Mouse (Mus musculus) midbrain, embryonic 14.5 days (tissue): ENCODE results near the gene Gm5169. TPM values are rescaled to one million over a fixed set of nuclear protein-coding genes. Genes with fewer than 3 reads are reported as not detected.
"Not testable (repeated sequence)": the region's sequence is repeated elsewhere in the genome, so short reads cannot be mapped to it uniquely, and the experiment has no call there.

Experiments used
- ATAC-seq: fragments of 200-750 bp; cut with Nextera tagmentation; 2 replicates; pipeline ENCODE4 v1.8.0; 2017; ENCODE audit warnings: moderate number of reproducible peaks, moderate library complexity; ENCODE audit not compliant: low FRiP score, low TSS enrichment
- DNase-seq: peaks from one replicate; pipeline ENCODE4 v3.0.0-alpha.2; 2015
- H3K27ac ChIP-seq: fragments of 300-500 bp; sonication (generic); replicated peaks from 2 replicates; pipeline ENCODE4 v1.5.1; 2014; ENCODE audit warnings: mild to moderate bottlenecking, low read depth, low read length, moderate library complexity
- H3K27me3 ChIP-seq: fragments of 300-500 bp; sonication (generic); 2 replicates; pipeline ENCODE4 v1.6.1; 2014; ENCODE audit warnings: low read length, control low read depth, mixed read lengths; ENCODE audit not compliant: control insufficient read depth, insufficient read depth
- H3K36me3 ChIP-seq: fragments of 300-500 bp; sonication (generic); 2 replicates; pipeline ENCODE4 v1.6.1; 2014; ENCODE audit warnings: low read length, control low read depth; ENCODE audit not compliant: control insufficient read depth, insufficient read depth
- H3K4me1 ChIP-seq: fragments of 300-500 bp; sonication (generic); 2 replicates; pipeline ENCODE4 v1.6.1; 2014; ENCODE audit warnings: mild to moderate bottlenecking, antibody characterized with exemption, low read length, control low read depth; ENCODE audit not compliant: control insufficient read depth, insufficient read depth
- H3K4me2 ChIP-seq: fragments of 300-500 bp; sonication (generic); 2 replicates; pipeline ENCODE4 v1.6.1; 2014; ENCODE audit warnings: mild to moderate bottlenecking, low read length, moderate library complexity
- H3K4me3 ChIP-seq: fragments of 300-500 bp; sonication (generic); replicated peaks from 2 replicates; pipeline ENCODE4 v1.5.1; 2014; ENCODE audit warnings: low read depth, low read length
- H3K9ac ChIP-seq: fragments of 300-500 bp; sonication (generic); replicated peaks from 2 replicates; pipeline ENCODE4 v1.6.1; 2014; ENCODE audit warnings: mild to moderate bottlenecking, low read length, moderate library complexity
- H3K9me3 ChIP-seq: fragments of 300-500 bp; sonication (generic); 2 replicates; pipeline ENCODE4 v1.6.1; 2016; ENCODE audit warnings: low read length, control low read depth, mixed read lengths; ENCODE audit not compliant: control insufficient read depth
- WGBS: fragments of 180-500 bp; shearing (Covaris S2); extraction: QIAGEN DNeasy Blood & Tissue Kit; methylation state at CpG from one replicate; pipeline ENCODE4 v1.1.7; 2014; 5-methylcytosine and 5-hydroxymethylcytosine counted together
- polyA plus RNA-seq: library from polyadenylated mRNA; unstranded; fragments of >200 nt; fragmentation: Nextera tagmentation; extraction: Ambion mirVana; gene quantifications from 2 replicates; pipeline ENCODE4 v1.2.1, GENCODE M21; 2014

Gene Gm5169
- polyA plus RNA-seq: not detected in 2 replicates

GRCm38 (mm10) chrX:25301355-25301754, at the start of gene Gm5169:
Gm5169 (minus strand) TSS chrX:25301455.
- not testable (repeated sequence) for ATAC-seq, H3K9ac ChIP-seq, H3K4me3 ChIP-seq, DNase-seq, H3K36me3 ChIP-seq, H3K27ac ChIP-seq, H3K4me1 ChIP-seq, H3K4me2 ChIP-seq, H3K9me3 ChIP-seq, H3K27me3 ChIP-seq
- WGBS: 100% methylated on average over 1 of the region's 6 CpGs

- not testable (repeated sequence) for H3K27ac ChIP-seq, H3K4me3 ChIP-seq, H3K4me2 ChIP-seq, H3K36me3 ChIP-seq, H3K4me1 ChIP-seq, ATAC-seq, DNase-seq, H3K9ac ChIP-seq, H3K27me3 ChIP-seq, H3K9me3 ChIP-seq
- WGBS: 93% methylated on average over 12 of the region's 15 CpGs
Measured at GRCm38 (mm10) chrX:25347424-25347823, 46.2 kb upstream of the Gm5169 start.
